Mouse (Mus musculus) retina, adult 2 months (tissue): Measurements from ENCODE around the gene Itgb7.

ENCODE experiments used
- DNase-seq: peaks from one replicate; pipeline ENCODE4 v3.0.0-alpha.2; 2012; ENCODE audit warnings: low read depth, low spot score

Itgb7 gene

GRCm38 (mm10) chr15:102193652-102194051 lies 38.1 kb downstream of the Itgb7 start:
- no peak for DNase-seq

GRCm38 (mm10) chr15:102192820-102193386 lies 38.8 kb downstream of the Itgb7 start:
- DNase-seq: no peak

GRCm38 (mm10) chr15:102192271-102192812 lies 39.4 kb downstream of the Itgb7 start:
- DNase-seq: no peak

- DNase-seq: no peak
These were observed 40.0 kb downstream of the Itgb7 start for GRCm38 (mm10) chr15:102191699-102192098.

- no peak for DNase-seq
These were observed 42.9 kb downstream of the Itgb7 start for GRCm38 (mm10) chr15:102188883-102189282.

- DNase-seq: no peak
These were observed 43.6 kb downstream of the Itgb7 start for GRCm38 (mm10) chr15:102188096-102188495.

- DNase-seq: no peak
These were observed 45.5 kb downstream of the Itgb7 start for GRCm38 (mm10) chr15:102186239-102186638.

- peak; percentile 34 for DNase-seq
These were observed 48.7 kb downstream of the Itgb7 start for GRCm38 (mm10) chr15:102183076-102183475.

GRCm38 (mm10) chr15:102179924-102180323 lies 51.8 kb downstream of the Itgb7 start:
- DNase-seq: no peak

- no peak for DNase-seq
These were observed 52.6 kb downstream of the Itgb7 start for GRCm38 (mm10) chr15:102179106-102179505.

GRCm38 (mm10) chr15:102178279-102178678 lies 53.5 kb downstream of the Itgb7 start:
- peak; percentile 60 for DNase-seq

GRCm38 (mm10) chr15:102177417-102177816 lies 54.3 kb downstream of the Itgb7 start:
- no peak for DNase-seq

- no peak for DNase-seq
These were observed 55.0 kb downstream of the Itgb7 start for GRCm38 (mm10) chr15:102176571-102177316.

- DNase-seq: no peak
These were observed 55.9 kb downstream of the Itgb7 start for GRCm38 (mm10) chr15:102175736-102176319.

GRCm38 (mm10) chr15:102173581-102173980 lies 58.2 kb downstream of the Itgb7 start:
- no peak for DNase-seq

GRCm38 (mm10) chr15:102169064-102169463 lies 62.7 kb downstream of the Itgb7 start:
- no peak for DNase-seq

- DNase-seq: no peak
These were observed 64.1 kb downstream of the Itgb7 start for GRCm38 (mm10) chr15:102167620-102168021.
